Mouse (Mus musculus): Measurements from ENCODE around the gene Rtn4rl1.

DNA sequence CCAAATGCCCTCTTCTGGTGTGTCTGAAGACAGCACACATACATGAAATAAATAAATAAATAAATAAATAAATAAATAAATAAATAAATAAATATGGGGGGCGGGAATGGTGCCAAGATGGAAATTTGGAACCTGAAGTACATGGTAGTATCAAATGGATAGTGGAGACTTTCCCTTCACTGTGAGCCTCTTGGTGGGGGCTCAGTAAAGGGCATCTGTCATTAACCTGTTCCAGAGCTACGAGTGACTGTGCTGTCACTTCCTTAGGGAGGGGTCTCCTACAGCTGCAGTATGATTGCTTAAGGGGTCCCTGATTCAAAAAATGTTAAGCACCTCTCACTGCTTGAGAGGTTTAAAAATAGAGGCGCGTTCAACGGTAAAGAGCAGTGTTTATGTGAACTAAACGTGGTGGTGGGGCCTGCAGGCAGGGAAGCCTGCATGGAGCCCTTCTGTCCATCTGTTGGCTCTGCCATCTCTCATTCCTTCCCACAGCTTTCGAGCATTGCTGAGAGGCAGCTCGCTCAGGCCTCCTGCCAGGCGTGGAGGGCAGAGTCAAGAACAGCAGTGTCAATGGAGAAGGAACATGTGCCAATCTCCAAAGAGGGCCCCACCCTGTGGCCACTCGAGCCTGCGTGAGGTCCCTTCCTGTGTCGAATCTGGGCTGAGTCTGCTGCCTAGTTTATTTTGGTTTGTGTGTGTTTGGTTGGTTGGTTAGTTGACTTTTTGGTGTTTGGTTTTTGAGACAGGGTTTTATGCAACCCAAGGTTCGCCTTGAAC is 46.8 kb downstream of the Rtn4rl1 start:
- TF ChIP-seq CTCF (IDR thresholded peaks at IDR 0.05; ENCODE audit: low read depth, low read length) (no peak), POLR2A (IDR thresholded peaks at IDR 0.05; ENCODE audit: insufficient read depth, low read length) (no peak), EP300 (IDR thresholded peaks at IDR 0.05; ENCODE audit: insufficient read depth, low read depth, low read length) (no peak)
